In the genomic region with DNA sequence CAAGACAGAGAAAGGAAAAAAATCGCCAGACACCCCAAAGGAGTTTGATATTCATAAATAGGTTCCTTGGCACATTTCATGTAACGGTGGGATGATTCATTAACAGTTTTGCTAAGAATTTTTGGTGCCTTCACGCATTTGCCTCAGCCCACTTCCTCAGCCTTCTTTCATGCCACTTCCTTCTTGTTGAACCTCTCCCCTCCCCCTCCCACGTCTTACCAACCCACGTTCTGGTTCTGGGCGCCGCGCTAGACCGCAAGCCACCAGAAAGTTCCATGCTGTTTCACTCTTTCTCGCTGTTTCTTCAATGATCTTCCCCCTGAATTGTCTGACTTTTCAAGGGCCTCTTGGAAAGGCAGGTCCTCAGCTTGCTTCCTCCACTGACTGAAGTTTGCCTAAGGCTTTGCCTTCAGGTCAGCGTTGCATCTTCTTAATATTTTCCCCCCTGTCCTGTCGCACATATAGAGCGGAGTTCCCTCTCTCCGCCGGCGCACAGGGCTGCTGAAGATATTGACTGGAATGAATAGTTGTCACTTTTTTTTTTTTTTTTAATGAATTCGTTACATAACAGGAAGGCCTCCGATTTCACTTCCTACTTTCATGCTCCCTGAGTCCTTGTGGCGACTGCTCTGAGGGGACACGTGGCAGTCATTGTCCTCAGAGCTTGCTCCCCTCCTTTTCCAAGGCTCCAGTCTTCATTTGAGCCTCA, we compare ENCODE assay signal across 8 mouse cellular contexts. TPM values are rescaled to one million over a fixed set of nuclear protein-coding genes. Genes with fewer than 3 reads are reported as not detected.
DNase-seq lines count a peak whose midpoint lies in the region; TF ChIP-seq lines count a peak whose summit lies in the region.
"Had no signal": no experiment of that assay in that cellular context is flagged by ENCODE, and none has a peak within 500 bp of the region (broad histone marks: within the 10 kb centered on the region; RNA-seq: fewer than 3 reads in every experiment).

No protein-coding gene starts in this region.

- TF ChIP-seq CTCF in ES-Bruce4 (IDR thresholded peaks at IDR 0.05; ENCODE audit: low read depth, low read length), result no peak
- TF ChIP-seq CTCF in liver, adult 2 months (IDR thresholded peaks at IDR 0.05; ENCODE audit: low read depth, low read length), result no peak
- TF ChIP-seq CTCF in olfactory bulb, adult 2 months (IDR thresholded peaks at IDR 0.05; ENCODE audit: insufficient read depth, low read depth, low read length), result no peak

- peak; percentile 95 for DNase-seq in CD4-positive, CD25-positive, alpha-beta regulatory T cell, adult 2 months (ENCODE audit: low read depth, low spot score)
- peak; percentile 38 for DNase-seq in liver, adult 2 months (ENCODE audit: extremely low read depth, low read depth, low spot score)
- DNase-seq in urinary bladder, postnatal 25 days (ENCODE audit: low spot score), result no peak
- DNase-seq in forebrain, embryonic 10.5 days (ENCODE audit: extremely low spot score, low spot score), result no peak
- no peak for DNase-seq in layer of hippocampus, postnatal 25 days (ENCODE audit: extremely low spot score in 1 of 2, low spot score in 1 of 2)

- no peak for TF ChIP-seq POLR2A in ES-Bruce4 (IDR thresholded peaks at IDR 0.05; ENCODE audit: insufficient read depth, low read length)
- TF ChIP-seq POLR2A in liver, adult 2 months (IDR thresholded peaks at IDR 0.05; ENCODE audit: extremely low read depth, insufficient read depth, low read length), result no peak
- no peak for TF ChIP-seq POLR2A in olfactory bulb, adult 2 months (IDR thresholded peaks at IDR 0.05; ENCODE audit: insufficient read depth, low read depth, low read length)

- H3K79me2 ChIP-seq in liver, adult 2 months (ENCODE audit: control insufficient read depth, insufficient read depth, low read length), result peaks cover 7% of the 10 kb centered on the region; the same call in 1 of the 2 replicates

- H3K27ac ChIP-seq in ES-Bruce4 (ENCODE audit: insufficient read depth, low read length), result no peak overlapping the region
- peak overlapping the region; percentile 60 for H3K27ac ChIP-seq in liver, adult 2 months (replicated peaks; ENCODE audit: insufficient read depth, low read depth, low read length)
- H3K27ac ChIP-seq in olfactory bulb, adult 2 months (ENCODE audit: insufficient read depth, low read depth, low read length), result peak overlapping the region; percentile 13; the same call in 1 of the 2 replicates
- H3K27ac ChIP-seq in forebrain, embryonic 10.5 days, result no peak overlapping the region
- H3K27ac ChIP-seq: neural tube, embryonic 12.5 days had no signal

- WGBS in liver, adult 2 months, result 72% methylated on average over 20 of the region's 20 CpGs
- WGBS in olfactory bulb, adult 2 months, result 86% methylated on average over 20 of the region's 20 CpGs
- WGBS in forebrain, embryonic 10.5 days, result 87% methylated on average over 20 of the region's 20 CpGs

- TF ChIP-seq EP300 in ES-Bruce4 (IDR thresholded peaks at IDR 0.05; ENCODE audit: insufficient read depth, low read depth, low read length), result no peak

- peak overlapping the region; percentile 12; the same call in 1 of the 2 replicates for H3K4me3 ChIP-seq in ES-Bruce4 (ENCODE audit: low read depth, low read length)
- peak overlapping the region; percentile 2 for H3K4me3 ChIP-seq in liver, adult 2 months (ENCODE audit: insufficient read depth, low read depth, low read length)
- no peak overlapping the region for H3K4me3 ChIP-seq in olfactory bulb, adult 2 months (ENCODE audit: insufficient read depth, low read depth, low read length)
- H3K4me3 ChIP-seq in forebrain, embryonic 10.5 days, result no peak overlapping the region
- H3K4me3 ChIP-seq: neural tube, embryonic 12.5 days had no signal

- H3K4me1 ChIP-seq in ES-Bruce4 (ENCODE audit: control insufficient read depth, insufficient read depth, low read length), result peaks cover 2% of the 10 kb centered on the region
- no peaks in the 10 kb centered on the region for H3K4me1 ChIP-seq in liver, adult 2 months (ENCODE audit: control insufficient read depth, insufficient read depth, low read length)
- H3K4me1 ChIP-seq in olfactory bulb, adult 2 months (ENCODE audit: control insufficient read depth, insufficient read depth, low read length), result no peaks in the 10 kb centered on the region
- peaks cover 7% of the 10 kb centered on the region for H3K4me1 ChIP-seq in forebrain, embryonic 10.5 days
- H3K4me1 ChIP-seq: neural tube, embryonic 12.5 days had no signal

- no peaks in the 10 kb centered on the region for H3K9me3 ChIP-seq in ES-Bruce4 (replicated peaks; ENCODE audit: control insufficient read depth, insufficient read depth, low read length, poor library complexity, severe bottlenecking)
- H3K9me3 ChIP-seq in forebrain, embryonic 10.5 days, result no peaks in the 10 kb centered on the region
- H3K9me3 ChIP-seq: neural tube, embryonic 12.5 days had no signal

- H3K36me3 ChIP-seq in ES-Bruce4 (ENCODE audit: control insufficient read depth, insufficient read depth, low read length, poor library complexity, severe bottlenecking), result no peaks in the 10 kb centered on the region
- H3K36me3 ChIP-seq in liver, adult 2 months (ENCODE audit: control insufficient read depth, insufficient read depth, low read length), result no peaks in the 10 kb centered on the region; the same call in 1 of the 2 replicates
- H3K36me3 ChIP-seq in forebrain, embryonic 10.5 days (replicated peaks), result no peaks in the 10 kb centered on the region
- H3K36me3 ChIP-seq: neural tube, embryonic 12.5 days had no signal

- H3K27me3 ChIP-seq in ES-Bruce4 (ENCODE audit: control insufficient read depth, insufficient read depth, low read length, poor library complexity, severe bottlenecking), result no peaks in the 10 kb centered on the region
- H3K27me3 ChIP-seq in liver, adult 2 months (ENCODE audit: control insufficient read depth, insufficient read depth, low read length), result no peaks in the 10 kb centered on the region
- H3K27me3 ChIP-seq in forebrain, embryonic 10.5 days (ENCODE audit: poor library complexity, severe bottlenecking), result no peaks in the 10 kb centered on the region
- H3K27me3 ChIP-seq: neural tube, embryonic 12.5 days had no signal

- no peak overlapping the region for H3K9ac ChIP-seq in ES-Bruce4 (ENCODE audit: low read depth, poor library complexity, severe bottlenecking)
- peak overlapping the region; percentile 36; the same call in 1 of the 2 replicates for H3K9ac ChIP-seq in liver, adult 2 months (ENCODE audit: low read depth, low read length)
- H3K9ac ChIP-seq: neural tube, embryonic 12.5 days had no signal

RNA-seq across cellular contexts. Expression of a gene that starts 48.5 kb away (rescaled TPM):
- polyA plus RNA-seq in ES-Bruce4 (2011; ENCODE audit: insufficient read depth, insufficient read length, low read depth, missing spikeins), result 2.0 and 2.5 TPM in 2 replicates
- 55.5 and 71.8 TPM in 2 replicates for total RNA-seq in liver, adult 2 months (2014; rRNA removed)
- polyA plus RNA-seq in liver, adult 2 months (2012; rRNA removed), result 15.5 and 19.2 TPM in 2 replicates
- polyA plus RNA-seq in olfactory bulb, adult 2 months (2012; ENCODE audit: insufficient read depth, insufficient read length, low replicate concordance, missing spikeins), result not detected in 2 replicates
- polyA plus RNA-seq in forebrain, embryonic 10.5 days (2016; fragmentation: Nextera tagmentation; extraction: Ambion mirVana), result 24.8 and 25.2 TPM in 2 replicates
- total RNA-seq in layer of hippocampus, postnatal 25 days (2021), result 1 to 10 TPM; 7.8 to 8.8 TPM

RNA-seq across cellular contexts. Expression of a gene that starts 48.7 kb away (rescaled TPM):
- polyA plus RNA-seq in ES-Bruce4 (2011; ENCODE audit: insufficient read depth, insufficient read length, low read depth, missing spikeins), result not detected in 2 replicates
- under 0.01 TPM in 1 of 2 replicates, not detected in the other for total RNA-seq in liver, adult 2 months (2014; rRNA removed)
- polyA plus RNA-seq in liver, adult 2 months (2012; rRNA removed), result 0.04 TPM in 1 of 2 replicates, not detected in the other
- not detected in 2 replicates for polyA plus RNA-seq in olfactory bulb, adult 2 months (2012; ENCODE audit: insufficient read depth, insufficient read length, low replicate concordance, missing spikeins)
- 0.11 and 0.17 TPM in 2 replicates for polyA plus RNA-seq in forebrain, embryonic 10.5 days (2016; fragmentation: Nextera tagmentation; extraction: Ambion mirVana)
- total RNA-seq in layer of hippocampus, postnatal 25 days (2021), result not detected

Comparison
In these comparisons a context has a peak if more than half of its experiments do, and no peak if none do; other contexts are left out.
1. DNase-seq: peak in CD4-positive, CD25-positive, alpha-beta regulatory T cell, adult 2 months (single experiment) and liver, adult 2 months (single experiment); none in urinary bladder, postnatal 25 days (single experiment), forebrain, embryonic 10.5 days (single experiment) and layer of hippocampus, postnatal 25 days (0 of 2).
2. H3K27ac ChIP-seq: peak in liver, adult 2 months (single experiment) and olfactory bulb, adult 2 months (single experiment); none in ES-Bruce4 (single experiment) and forebrain, embryonic 10.5 days (single experiment).
3. H3K4me3 ChIP-seq: peak in ES-Bruce4 (single experiment) and liver, adult 2 months (single experiment); none in olfactory bulb, adult 2 months (single experiment) and forebrain, embryonic 10.5 days (single experiment).